Mouse (Mus musculus): Measurements from ENCODE around the gene Dhx29. TPM values are rescaled to one million over a fixed set of nuclear protein-coding genes. Genes with fewer than 3 reads are reported as not detected.

Dhx29 gene
- polyA plus RNA-seq, 1 experiment = 10.4 TPM

DNA sequence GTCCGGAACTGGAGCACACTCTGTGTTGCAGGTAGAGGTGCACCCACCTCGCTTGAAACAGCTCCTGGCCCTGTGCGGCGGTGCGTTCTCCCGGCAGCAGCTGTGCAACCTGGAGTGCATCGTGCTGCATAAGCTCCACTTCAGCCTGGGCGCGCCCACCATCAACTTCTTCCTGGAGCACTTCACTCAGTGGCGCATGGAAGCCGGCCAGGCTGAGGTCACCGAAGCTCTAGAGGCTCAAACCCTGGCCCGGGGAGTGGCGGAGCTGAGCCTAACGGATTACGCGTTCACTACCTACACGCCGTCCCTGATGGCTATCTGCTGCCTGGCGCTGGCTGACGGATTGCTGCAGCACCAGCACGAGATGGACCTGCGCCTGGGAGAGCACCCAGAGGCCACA, 62.3 kb downstream of the Dhx29 start:
- Histone ChIP-seq H3ac (ENCODE audit: control insufficient read depth, insufficient read length) (no peak overlapping the region), H3K4me3 (no peak overlapping the region), H3K4me2 (ENCODE audit: low read depth) (no peak overlapping the region), H3K36me3 (ENCODE audit: control insufficient read depth, insufficient read depth) (no peaks in the 10 kb centered on the region), H3K79me2 (ENCODE audit: control insufficient read depth, insufficient read depth) (no peaks in the 10 kb centered on the region), H3K27me3 (ENCODE audit: control insufficient read depth, insufficient read depth, insufficient read length) (peaks cover 20% of the 10 kb centered on the region)
- no peak for TF ChIP-seq SRF (IDR thresholded peaks at IDR 0.05; ENCODE audit: control insufficient read depth, insufficient read length, low read depth)
- TF ChIP-seq TCF3 (IDR thresholded peaks at IDR 0.05; ENCODE audit: insufficient read length, low read depth) = no peak
- no peak for TF ChIP-seq MYOD1 (IDR thresholded peaks at IDR 0.05; ENCODE audit: control insufficient read depth in 1 of 3, insufficient read length in 2 of 3, low read depth in 2 of 3)
- no peak for TF ChIP-seq TCF12 (IDR thresholded peaks at IDR 0.05; ENCODE audit: insufficient read depth, poor library complexity, severe bottlenecking)
- TF ChIP-seq USF1 (IDR thresholded peaks at IDR 0.05; ENCODE audit: low read depth) = no peak
- TF ChIP-seq REST (IDR thresholded peaks at IDR 0.05; ENCODE audit: insufficient read depth, insufficient read length) = no peak
- no peak for TF ChIP-seq MAX (IDR thresholded peaks at IDR 0.05; ENCODE audit: low read depth)

DNA sequence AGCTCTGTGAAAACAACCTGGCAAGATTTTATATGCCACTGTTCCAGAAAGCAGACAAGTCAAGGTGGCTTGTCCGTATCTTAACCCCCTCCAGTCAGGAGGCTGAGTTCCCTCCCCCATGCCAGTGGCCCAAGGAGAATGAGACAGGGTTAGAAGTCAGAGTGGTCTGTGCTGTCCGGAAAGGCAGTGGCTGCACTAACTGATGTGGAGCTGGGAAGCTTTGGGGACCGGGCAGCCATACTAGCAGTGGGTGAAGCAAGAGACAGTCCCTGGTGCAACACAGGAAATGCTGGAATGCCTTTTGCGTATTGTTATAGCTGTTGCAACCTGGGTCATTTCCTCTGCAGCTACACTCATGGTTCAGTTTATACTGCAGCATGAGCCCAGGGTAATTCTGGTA, 63.1 kb downstream of the Dhx29 start:
- no peaks in the 10 kb centered on the region for H3K36me3 ChIP-seq (ENCODE audit: control insufficient read depth, insufficient read depth)
- H3ac ChIP-seq (ENCODE audit: control insufficient read depth, insufficient read length) = no peak overlapping the region
- TF ChIP-seq REST (IDR thresholded peaks at IDR 0.05; ENCODE audit: insufficient read depth, insufficient read length) (no peak), USF1 (IDR thresholded peaks at IDR 0.05; ENCODE audit: low read depth) (no peak), MYOG (IDR thresholded peaks at IDR 0.05; ENCODE audit: control insufficient read depth in 1 of 3, insufficient read depth in 1 of 3, insufficient read length in 2 of 3, low read depth in 2 of 3) (no peak), POLR2A (IDR thresholded peaks at IDR 0.05; ENCODE audit: insufficient read length, low read depth) (no peak), MYOD1 (IDR thresholded peaks at IDR 0.05; ENCODE audit: control insufficient read depth in 1 of 3, insufficient read length in 2 of 3, low read depth in 2 of 3) (no peak), TCF12 (IDR thresholded peaks at IDR 0.05; ENCODE audit: insufficient read depth, poor library complexity, severe bottlenecking) (no peak)
- H3K79me2 ChIP-seq (ENCODE audit: control insufficient read depth, insufficient read depth) = no peaks in the 10 kb centered on the region
- no peak overlapping the region for H3K4me3 ChIP-seq
- no peak overlapping the region for H3K4me2 ChIP-seq (ENCODE audit: low read depth)
- peaks cover 26% of the 10 kb centered on the region for H3K27me3 ChIP-seq (ENCODE audit: control insufficient read depth, insufficient read depth, insufficient read length)

DNA sequence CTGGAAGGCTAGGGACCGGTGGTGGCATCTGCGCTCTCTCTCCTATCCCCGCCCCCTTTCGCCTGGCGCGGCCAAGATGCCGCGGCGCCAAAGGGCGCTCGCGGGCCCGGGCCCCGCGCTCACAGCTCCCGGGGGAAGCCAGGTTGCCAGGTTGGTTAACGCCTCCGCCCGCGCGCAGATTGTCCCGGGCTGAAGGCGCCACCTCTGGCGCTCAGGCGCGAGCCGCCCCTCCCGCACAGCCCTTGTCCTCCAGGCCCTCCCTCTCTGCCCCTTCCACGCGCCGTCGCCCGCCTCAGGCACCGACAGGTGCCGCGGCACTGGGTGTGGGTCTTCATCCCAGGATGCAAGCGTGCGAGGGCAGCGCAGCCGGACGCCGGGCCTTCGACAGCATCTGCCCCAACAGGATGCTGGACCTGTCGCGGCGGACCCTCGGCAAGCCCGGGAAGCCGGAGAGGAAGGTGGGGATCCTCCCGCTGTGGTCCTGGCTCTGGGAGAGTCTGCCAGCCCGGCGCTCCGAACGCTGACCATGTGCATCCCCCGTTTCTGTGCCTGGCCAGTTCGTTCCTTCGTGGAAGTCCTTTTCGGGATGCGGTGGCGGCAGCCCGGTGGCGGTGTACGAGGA, 66.4 kb downstream of the Dhx29 start, which contains the start of gene Mcidas:
Gene Mcidas (plus strand): TSS at position 315 of the 622 bp plus-strand sequence.
- Histone ChIP-seq H3K36me3 (ENCODE audit: control insufficient read depth, insufficient read depth) (no peaks in the 10 kb centered on the region), H3K4me2 (ENCODE audit: low read depth) (peak within 1 kb of the TSS; percentile 48), H3K27me3 (ENCODE audit: control insufficient read depth, insufficient read depth, insufficient read length) (peaks cover 26% of the 10 kb centered on the region), H3ac (ENCODE audit: control insufficient read depth, insufficient read length) (no peak within 1 kb of the TSS), H3K4me3 (no peak within 1 kb of the TSS), H3K79me2 (ENCODE audit: control insufficient read depth, insufficient read depth) (no peaks in the 10 kb centered on the region)
- TF ChIP-seq MYOG (IDR thresholded peaks at IDR 0.05; ENCODE audit: control insufficient read depth in 1 of 3, insufficient read depth in 1 of 3, insufficient read length in 2 of 3, low read depth in 2 of 3) (no peak), E2F4 (IDR thresholded peaks at IDR 0.05; ENCODE audit: insufficient read depth) (no peak), CEBPB (IDR thresholded peaks at IDR 0.05; ENCODE audit: insufficient read depth, poor library complexity, severe bottlenecking) (no peak), POLR2A (IDR thresholded peaks at IDR 0.05; ENCODE audit: insufficient read length, low read depth) (no peak), TCF12 (IDR thresholded peaks at IDR 0.05; ENCODE audit: insufficient read depth, poor library complexity, severe bottlenecking) (no peak), REST (IDR thresholded peaks at IDR 0.05; ENCODE audit: insufficient read depth, insufficient read length) (no peak), SRF (IDR thresholded peaks at IDR 0.05; ENCODE audit: control insufficient read depth, insufficient read length, low read depth) (no peak), TCF3 (IDR thresholded peaks at IDR 0.05; ENCODE audit: insufficient read length, low read depth) (no peak), MAX (IDR thresholded peaks at IDR 0.05; ENCODE audit: low read depth) (no peak), POLR2AphosphoS2 (IDR thresholded peaks at IDR 0.05; ENCODE audit: insufficient read length, low read depth) (no peak), MYOD1 (IDR thresholded peaks at IDR 0.05; ENCODE audit: control insufficient read depth in 1 of 3, insufficient read length in 2 of 3, low read depth in 2 of 3) (no peak), USF1 (IDR thresholded peaks at IDR 0.05; ENCODE audit: low read depth) (no peak)

DNA sequence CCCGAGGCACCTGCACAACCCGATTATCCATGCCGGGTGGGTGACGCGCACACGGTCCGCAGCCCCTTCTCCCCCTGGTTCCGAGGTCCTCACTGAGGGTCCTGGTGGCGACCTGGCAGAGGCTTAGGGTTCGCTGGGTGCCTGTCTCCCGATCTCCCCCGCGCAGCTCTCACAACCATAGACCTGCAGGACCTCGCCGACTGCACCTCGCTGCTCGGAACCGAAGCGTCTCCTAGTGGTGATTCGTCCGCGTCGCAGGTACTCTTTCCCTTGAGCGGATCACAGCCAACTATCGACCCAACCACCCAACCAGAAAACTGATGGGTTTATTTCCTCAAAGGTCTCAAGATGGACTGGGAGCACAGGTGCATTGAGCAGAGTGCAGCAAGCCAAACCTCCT, 66.9 kb downstream of the Dhx29 start:
- peaks cover 26% of the 10 kb centered on the region for H3K27me3 ChIP-seq (ENCODE audit: control insufficient read depth, insufficient read depth, insufficient read length)
- H3K4me2 ChIP-seq (ENCODE audit: low read depth) = peak overlapping the region; percentile 48
- TF ChIP-seq CEBPB (IDR thresholded peaks at IDR 0.05; ENCODE audit: insufficient read depth, poor library complexity, severe bottlenecking) (no peak), SRF (IDR thresholded peaks at IDR 0.05; ENCODE audit: control insufficient read depth, insufficient read length, low read depth) (no peak)
- no peaks in the 10 kb centered on the region for H3K36me3 ChIP-seq (ENCODE audit: control insufficient read depth, insufficient read depth)
- no peak overlapping the region for H3K4me3 ChIP-seq
- H3K79me2 ChIP-seq (ENCODE audit: control insufficient read depth, insufficient read depth) = no peaks in the 10 kb centered on the region
- no peak overlapping the region for H3ac ChIP-seq (ENCODE audit: control insufficient read depth, insufficient read length)

DNA sequence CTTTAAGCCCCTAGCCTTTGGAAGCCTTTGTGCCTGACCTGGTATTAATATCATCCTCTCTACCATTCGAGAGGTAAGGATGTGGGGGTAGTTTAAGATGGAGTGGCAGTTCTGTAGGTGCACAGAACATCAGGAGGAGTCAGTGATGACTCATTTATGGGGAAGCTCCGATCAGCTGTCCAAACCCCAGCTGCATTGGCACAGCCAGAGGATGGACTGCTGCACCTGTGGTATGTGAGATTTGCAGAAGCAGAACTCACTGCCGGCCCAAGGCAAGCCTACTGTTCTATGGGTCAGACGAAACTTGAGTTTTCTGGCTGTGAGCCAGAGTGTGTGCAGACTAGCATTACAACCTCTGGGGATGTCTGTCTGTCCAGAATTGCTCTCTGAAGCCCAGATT, 69.2 kb downstream of the Dhx29 start:
- H3ac ChIP-seq (ENCODE audit: control insufficient read depth, insufficient read length) = no peak overlapping the region
- H3K36me3 ChIP-seq (ENCODE audit: control insufficient read depth, insufficient read depth) = no peaks in the 10 kb centered on the region
- H3K79me2 ChIP-seq (ENCODE audit: control insufficient read depth, insufficient read depth) = no peaks in the 10 kb centered on the region
- TF ChIP-seq MYOD1 (IDR thresholded peaks at IDR 0.05; ENCODE audit: control insufficient read depth in 1 of 3, insufficient read length in 2 of 3, low read depth in 2 of 3) = peak in 2 of 3 experiments; percentile 75 to 77
- TF ChIP-seq TCF12 (IDR thresholded peaks at IDR 0.05; ENCODE audit: insufficient read depth, poor library complexity, severe bottlenecking) = no peak
- peak in 2 of 3 experiments; percentile 40 to 65 for TF ChIP-seq MYOG (IDR thresholded peaks at IDR 0.05; ENCODE audit: control insufficient read depth in 1 of 3, insufficient read depth in 1 of 3, insufficient read length in 2 of 3, low read depth in 2 of 3)
- TF ChIP-seq TCF3 (IDR thresholded peaks at IDR 0.05; ENCODE audit: insufficient read length, low read depth) = peak; percentile 33
- no peak overlapping the region for H3K4me2 ChIP-seq (ENCODE audit: low read depth)
- no peak overlapping the region for H3K4me3 ChIP-seq
- H3K27me3 ChIP-seq (ENCODE audit: control insufficient read depth, insufficient read depth, insufficient read length) = peaks cover 19% of the 10 kb centered on the region

Measured in myocyte (in vitro differentiated cells).